Mouse (Mus musculus): Measurements from ENCODE around the gene Atg2a.

- TF ChIP-seq CTCF (IDR thresholded peaks at IDR 0.05; ENCODE audit: low read depth, low read length) (no peak), GATA1 (IDR thresholded peaks at IDR 0.05; ENCODE audit: borderline replicate concordance, low read length) (no peak), GATA2 (IDR thresholded peaks at IDR 0.05; ENCODE audit: borderline replicate concordance, low read depth, low read length) (no peak), TAL1 (conservative IDR thresholded peaks at IDR 0.05; ENCODE audit: low read depth, low read length) (no peak)
Observed at GRCm38 (mm10) chr19:6233647-6234046, 7.8 kb upstream of the Atg2a start.
